Mouse (Mus musculus) heart, embryonic 14.5 days (tissue): ENCODE data around the gene Itgb1bp2. TPM values are rescaled to one million over a fixed set of nuclear protein-coding genes. Genes with fewer than 3 reads are reported as not detected.

Experiments used
- polyA plus RNA-seq: library from polyadenylated mRNA; unstranded; fragments of >200 nt; fragmentation: Nextera tagmentation; extraction: Ambion mirVana; gene quantifications from 2 replicates; pipeline ENCODE4 v1.2.1, GENCODE M21; 2014

Gene Itgb1bp2
- polyA plus RNA-seq, 1 experiment from 2014 or later = 84.4 TPM

Other genes starting within 250 kb of the Itgb1bp2 start
- gene Snx12, start 226.5 kb upstream of the Itgb1bp2 start, polyA plus RNA-seq = 33.3 and 34.4 TPM in 2 replicates
- 1.4 and 2.3 TPM in 2 replicates for gene Foxo4, start 194.6 kb upstream of the Itgb1bp2 start, polyA plus RNA-seq
- gene Gm614, start 185.1 kb upstream of the Itgb1bp2 start, polyA plus RNA-seq = not detected in 2 replicates
- gene Il2rg, start 180.8 kb upstream of the Itgb1bp2 start, polyA plus RNA-seq = 16.7 and 18.0 TPM in 2 replicates
- gene Gm20489, start 180.1 kb upstream of the Itgb1bp2 start, polyA plus RNA-seq = not detected in 2 replicates
- 25.9 and 29.2 TPM in 2 replicates for gene Med12, start 175.1 kb upstream of the Itgb1bp2 start, polyA plus RNA-seq
- 2.5 and 2.9 TPM in 2 replicates for gene Nlgn3, start 149.9 kb upstream of the Itgb1bp2 start, polyA plus RNA-seq
- not detected in 2 replicates for gene Gjb1, start 72.7 kb upstream of the Itgb1bp2 start, polyA plus RNA-seq
- 22.8 and 26.4 TPM in 2 replicates for gene Zmym3, start 28.2 kb upstream of the Itgb1bp2 start, polyA plus RNA-seq
- gene Nono, start 19.8 kb upstream of the Itgb1bp2 start, polyA plus RNA-seq = 223 and 243 TPM in 2 replicates
- gene Taf1, start 83.6 kb downstream of the Itgb1bp2 start, polyA plus RNA-seq = 8.4 and 9.5 TPM in 2 replicates
- gene Ogt, start 191.0 kb downstream of the Itgb1bp2 start, polyA plus RNA-seq = 133 and 138 TPM in 2 replicates